ENCODE assay signal across 33 mouse cellular contexts in genomic region chr19:60459071-60459470, GRCm38 (mm10). TPM values are rescaled to one million over a fixed set of nuclear protein-coding genes. Genes with fewer than 3 reads are reported as not detected.
A peak's percentile ranks its signal among the peaks of the same experiment; 100 is the strongest.
DNase-seq lines count a peak whose midpoint lies in the region; ATAC-seq and TF ChIP-seq lines count a peak whose summit lies in the region.
"Had no signal": no experiment of that assay in that cellular context is flagged by ENCODE, and none has a peak within 500 bp of the region (broad histone marks: within the 10 kb centered on the region; RNA-seq: fewer than 3 reads in every experiment).

No protein-coding gene starts in this region.

- H3K9ac ChIP-seq in forebrain, embryonic 14.5 days (ENCODE audit: low read length), result no peak overlapping the region
- no peak overlapping the region for H3K9ac ChIP-seq in forebrain, postnatal 0 days
- no peak overlapping the region for H3K9ac ChIP-seq in intestine, embryonic 16.5 days (ENCODE audit: low read depth, low read length)
- H3K9ac ChIP-seq: embryonic facial prominence, embryonic 13.5 days; forebrain, embryonic 12.5 days; heart, embryonic 15.5 days; hindbrain, embryonic 13.5 days; liver, embryonic 15.5 days; lung, embryonic 14.5 days; midbrain, embryonic 12.5 days had no signal

- no peaks in the 10 kb centered on the region for H3K9me3 ChIP-seq in forebrain, embryonic 14.5 days (replicated peaks; ENCODE audit: control insufficient read depth, low read length)
- H3K9me3 ChIP-seq in forebrain, postnatal 0 days (ENCODE audit: low read length), result no peaks in the 10 kb centered on the region
- H3K9me3 ChIP-seq in intestine, embryonic 16.5 days (ENCODE audit: control insufficient read depth, low read length), result no peaks in the 10 kb centered on the region
- H3K9me3 ChIP-seq: embryonic facial prominence, embryonic 13.5 days; forebrain, embryonic 12.5 days; heart, embryonic 15.5 days; hindbrain, embryonic 13.5 days; liver, embryonic 15.5 days; midbrain, embryonic 12.5 days had no signal

- H3K4me3 ChIP-seq in forebrain, embryonic 14.5 days (ENCODE audit: low read depth, low read length), result no peak overlapping the region
- no peak overlapping the region for H3K4me3 ChIP-seq in forebrain, postnatal 0 days (ENCODE audit: low read depth, low read length)
- H3K4me3 ChIP-seq in C2C12 (ENCODE audit: insufficient read depth, poor library complexity, severe bottlenecking), result no peak overlapping the region
- H3K4me3 ChIP-seq in intestine, embryonic 16.5 days (ENCODE audit: low read length), result no peak overlapping the region
- H3K4me3 ChIP-seq: embryonic facial prominence, embryonic 13.5 days; forebrain, embryonic 12.5 days; heart, adult 2 months; heart, embryonic 15.5 days; hindbrain, embryonic 13.5 days; liver, embryonic 15.5 days; midbrain, embryonic 12.5 days had no signal

- no peak for ATAC-seq in forebrain, embryonic 14.5 days
- no peak for ATAC-seq in forebrain, postnatal 0 days
- ATAC-seq in intestine, embryonic 16.5 days, result no peak
- ATAC-seq: CD4-positive, CD25-positive, alpha-beta regulatory T cell, adult 4 months; intestine, postnatal 0 days had no signal

- H3K27ac ChIP-seq in forebrain, embryonic 14.5 days (ENCODE audit: low read depth, low read length), result no peak overlapping the region
- no peak overlapping the region for H3K27ac ChIP-seq in forebrain, postnatal 0 days (ENCODE audit: low read depth, low read length)
- H3K27ac ChIP-seq in intestine, embryonic 16.5 days (ENCODE audit: low read length), result no peak overlapping the region
- H3K27ac ChIP-seq: embryonic facial prominence, embryonic 13.5 days; forebrain, embryonic 12.5 days; heart, adult 2 months; heart, embryonic 15.5 days; hindbrain, embryonic 13.5 days; liver, embryonic 15.5 days; midbrain, embryonic 12.5 days had no signal

- H3ac ChIP-seq in C2C12 (ENCODE audit: control insufficient read depth, insufficient read length, low read depth), result no peak overlapping the region

- DNase-seq in forebrain, embryonic 14.5 days (ENCODE audit: low spot score), result peak; percentile 22
- DNase-seq in forebrain, postnatal 0 days, result no peak
- DNase-seq in layer of hippocampus, adult 8-10 months (ENCODE audit: low spot score in 2 of 2), result peak; percentile 14 to 27
- DNase-seq in layer of hippocampus, adult 11-12 months (ENCODE audit: low spot score), result no peak
- DNase-seq in gonadal fat pad, adult 2 months (ENCODE audit: low read depth), result peak; percentile 17
- DNase-seq in lung, postnatal 4 days, result no peak
- DNase-seq: adrenal gland, adult 8-10 months; cerebellum, adult 11 months; cerebellum, adult 9-10 months; cerebellum, postnatal 36 days; gastrocnemius, postnatal 25 days; heart, adult 2 months; heart, postnatal 4 days; kidney, adult 9 months; kidney, postnatal 14 days; liver; lung, postnatal 14 days; thymus, adult 2 months; thymus, postnatal 36 days had no signal

- no peaks in the 10 kb centered on the region for H3K79me2 ChIP-seq in C2C12 (ENCODE audit: control insufficient read depth, insufficient read depth)

- H3K27me3 ChIP-seq in forebrain, embryonic 14.5 days (replicated peaks; ENCODE audit: control insufficient read depth, insufficient read depth, low read length), result peaks cover 20% of the 10 kb centered on the region
- peaks cover 12% of the 10 kb centered on the region; the same call in 1 of the 2 replicates for H3K27me3 ChIP-seq in forebrain, postnatal 0 days (ENCODE audit: insufficient read depth, low read length)
- H3K27me3 ChIP-seq in C2C12 (ENCODE audit: control insufficient read depth, insufficient read depth, insufficient read length), result no peaks in the 10 kb centered on the region
- no peaks in the 10 kb centered on the region for H3K27me3 ChIP-seq in intestine, embryonic 16.5 days (replicated peaks; ENCODE audit: control insufficient read depth, insufficient read depth, low read length)
- H3K27me3 ChIP-seq: embryonic facial prominence, embryonic 13.5 days; liver, embryonic 15.5 days had no signal

- H3K36me3 ChIP-seq in forebrain, embryonic 14.5 days (ENCODE audit: control insufficient read depth, insufficient read depth, low read length), result no peaks in the 10 kb centered on the region
- no peaks in the 10 kb centered on the region for H3K36me3 ChIP-seq in forebrain, postnatal 0 days (ENCODE audit: insufficient read depth)
- H3K36me3 ChIP-seq in C2C12 (ENCODE audit: control insufficient read depth, insufficient read depth), result no peaks in the 10 kb centered on the region
- H3K36me3 ChIP-seq in intestine, embryonic 16.5 days (ENCODE audit: control insufficient read depth, insufficient read depth, low read length), result no peaks in the 10 kb centered on the region
- H3K36me3 ChIP-seq: embryonic facial prominence, embryonic 13.5 days; forebrain, embryonic 12.5 days; heart, embryonic 15.5 days; hindbrain, embryonic 13.5 days; liver, embryonic 15.5 days; midbrain, embryonic 12.5 days had no signal

- TF ChIP-seq CTCF in forebrain, postnatal 0 days (IDR thresholded peaks at IDR 0.05; ENCODE audit: low read depth), result no peak
- no peak for TF ChIP-seq CTCF in C2C12 (IDR thresholded peaks at IDR 0.05; ENCODE audit: control insufficient read depth, insufficient read depth, insufficient read length)

- 56% methylated on average over 2 of the region's 2 CpGs for WGBS in forebrain, embryonic 14.5 days
- WGBS in forebrain, postnatal 0 days, result 30% methylated on average over 2 of the region's 2 CpGs
- WGBS in intestine, embryonic 16.5 days, result 88% methylated on average over 2 of the region's 2 CpGs

- H3K4me1 ChIP-seq in forebrain, embryonic 14.5 days (ENCODE audit: control insufficient read depth, insufficient read depth, low read length), result 0 out of 2 replicates have a peak, but pooled peaks cover 4% of the 10 kb centered on the region
- H3K4me1 ChIP-seq in forebrain, postnatal 0 days (ENCODE audit: insufficient read depth), result no peaks in the 10 kb centered on the region; the same call in 1 of the 2 replicates
- no peaks in the 10 kb centered on the region; the same call in 1 of the 2 replicates for H3K4me1 ChIP-seq in intestine, embryonic 16.5 days (ENCODE audit: control insufficient read depth, insufficient read depth, low read length)
- H3K4me1 ChIP-seq: liver, embryonic 15.5 days had no signal

- no peaks in the 10 kb centered on the region for H3K79me3 ChIP-seq in C2C12 (ENCODE audit: low read depth)

- no peak overlapping the region for H3K4me2 ChIP-seq in forebrain, embryonic 14.5 days (ENCODE audit: low read length)
- H3K4me2 ChIP-seq in forebrain, postnatal 0 days (ENCODE audit: low read depth), result no peak overlapping the region
- H3K4me2 ChIP-seq in intestine, embryonic 16.5 days (ENCODE audit: low read depth, low read length), result no peak overlapping the region
- H3K4me2 ChIP-seq: embryonic facial prominence, embryonic 13.5 days; forebrain, embryonic 12.5 days; heart, embryonic 15.5 days; hindbrain, embryonic 13.5 days; liver, embryonic 15.5 days; lung, embryonic 14.5 days; midbrain, embryonic 12.5 days had no signal

TF ChIP-seq in C2C12, 6 proteins besides CTCF, POLR2A, EP300 and RAD21:
- TF ChIP-seq CEBPB (IDR thresholded peaks at IDR 0.05; ENCODE audit: low read depth) (no peak), MYOD1 (IDR thresholded peaks at IDR 0.05; ENCODE audit: control insufficient read depth, insufficient read length, low read depth) (peak; percentile 43), FOSL1 (IDR thresholded peaks at IDR 0.05; ENCODE audit: insufficient read depth, low read length, poor library complexity, severe bottlenecking) (no peak), USF1 (IDR thresholded peaks at IDR 0.05; ENCODE audit: low read depth) (peak; percentile 41), MAX (IDR thresholded peaks at IDR 0.05) (peak; percentile 43), MYOG (IDR thresholded peaks at IDR 0.05; ENCODE audit: control insufficient read depth, extremely low read depth, insufficient read length) (no peak)

RNA-seq across cellular contexts. Expression of gene Prlhr, which starts 9.0 kb away (rescaled TPM):
- 0.10 and 0.22 TPM in 2 replicates for polyA plus RNA-seq in forebrain, embryonic 14.5 days (2014; fragmentation: Nextera tagmentation; extraction: Ambion mirVana)
- total RNA-seq in forebrain, postnatal 0 days (2014; rRNA removed), result 1.2 and 1.7 TPM in 2 replicates
- polyA plus RNA-seq in forebrain, postnatal 0 days (2015; fragmentation: Nextera tagmentation; extraction: Ambion mirVana), result 0.10 TPM in 1 of 2 replicates, not detected in the other
- under 1 TPM in 2 of 4 experiments, not detected in 2; 0.20 to 0.21 TPM for total RNA-seq in layer of hippocampus, adult 8-10 months (2022)
- not detected for polyA plus RNA-seq in C2C12 (2012; fragmentation: generic; extraction: Trizol)
- polyA plus RNA-seq in gonadal fat pad, adult 2 months (2012; rRNA removed), result 0.19 TPM in 1 of 2 replicates, not detected in the other
- polyA plus RNA-seq in intestine, embryonic 16.5 days (2015; fragmentation: Nextera tagmentation; extraction: Ambion mirVana), result not detected in 2 replicates
- total RNA-seq: gastrocnemius, adult 18-20 months; gastrocnemius, postnatal 25 days; heart, adult 2 months; heart, postnatal 4 days; megakaryocyte, adult 5-6 weeks had no signal
- polyA plus RNA-seq: CD4-positive, CD25-positive, alpha-beta regulatory T cell, adult 4 months; embryonic facial prominence, embryonic 13.5 days; forebrain, embryonic 12.5 days; heart, adult 2 months; heart, embryonic 15.5 days; intestine, postnatal 0 days; limb, embryonic 11.5 days; liver, embryonic 15.5 days; lung, embryonic 14.5 days had no signal

Comparison
In these comparisons a context has a peak if more than half of its experiments do, and no peak if none do; other contexts are left out.
1. DNase-seq: peak in forebrain, embryonic 14.5 days (single experiment), layer of hippocampus, adult 8-10 months (2 of 2) and gonadal fat pad, adult 2 months (single experiment); none in forebrain, postnatal 0 days (single experiment), layer of hippocampus, adult 11-12 months (single experiment) and lung, postnatal 4 days (0 of 2).